Mouse (Mus musculus): ENCODE data around the gene Bcl9.

- no peak for TF ChIP-seq CTCF (IDR thresholded peaks at IDR 0.05; ENCODE audit: insufficient read depth, low read length)
- no peak for TF ChIP-seq POLR2A (IDR thresholded peaks at IDR 0.05; ENCODE audit: borderline replicate concordance, extremely low read depth, low read depth, low read length)
Observed at GRCm38 (mm10) chr3:97255706-97256339, 41.9 kb downstream of the Bcl9 start.
